Mouse (Mus musculus) spleen, adult 2 months (tissue): ENCODE data around the gene Cep83. TPM values are rescaled to one million over a fixed set of nuclear protein-coding genes. Genes with fewer than 3 reads are reported as not detected.

Experiments
- DNase-seq, 2 experiments: peaks; one replicate each; pipeline versions ENCODE4 v3.0.0 to v3.0.0-alpha.2; 2012 to 2021; ENCODE audit warnings: low spot score in 2 of 2, low read depth in 1 of 2
- H3K27ac ChIP-seq: fragments of 200-500 bp; 2 replicates; pipeline ENCODE4 v1.5.1; 2012; ENCODE audit warnings: low read length, inconsistent platforms; ENCODE audit not compliant: insufficient read depth
- H3K27me3 ChIP-seq: fragments of 200-500 bp; 2 replicates; pipeline ENCODE4 v1.6.1; 2012; ENCODE audit warnings: mild to moderate bottlenecking, moderate library complexity, low read length, inconsistent platforms; ENCODE audit not compliant: control insufficient read depth, insufficient read depth
- H3K36me3 ChIP-seq: fragments of 200-500 bp; 2 replicates; pipeline ENCODE4 v1.6.1; 2012; ENCODE audit warnings: mild to moderate bottlenecking, low read length, inconsistent platforms; ENCODE audit not compliant: control insufficient read depth, insufficient read depth
- H3K4me1 ChIP-seq: fragments of 200-500 bp; 2 replicates; pipeline ENCODE4 v1.6.1; 2011; ENCODE audit warnings: inconsistent platforms; ENCODE audit not compliant: control insufficient read depth, insufficient read depth, insufficient read length
- H3K4me3 ChIP-seq: fragments of 200-500 bp; 2 replicates; pipeline ENCODE4 v1.5.1; 2011; ENCODE audit warnings: mild to moderate bottlenecking, inconsistent platforms; ENCODE audit not compliant: insufficient read depth, insufficient read length; ENCODE audit errors: extremely low read depth
- CTCF ChIP-seq: fragments of 200-500 bp; IDR thresholded peaks from 2 replicates; pipeline ENCODE4 v1.5.1; 2011; ENCODE audit warnings: mild to moderate bottlenecking, inconsistent platforms; ENCODE audit not compliant: insufficient read depth, insufficient read length, insufficient replicate concordance; ENCODE audit errors: extremely low read depth
- POLR2A ChIP-seq: fragments of 200-500 bp; IDR thresholded peaks from 2 replicates; pipeline ENCODE4 v1.6.1; 2011; ENCODE audit warnings: low read depth, low read length, inconsistent platforms
- WGBS: fragments of 180-500 bp; shearing (Covaris S2); methylation state at CpG from one replicate; pipeline ENCODE4 v1.1.7; 2018; 5-methylcytosine and 5-hydroxymethylcytosine counted together
- polyA plus RNA-seq: library from polyadenylated mRNA; depleted of rRNA; stranded (reverse); fragments of >200 nt; gene quantifications from 2 replicates; pipeline ENCODE4 v1.2.3, GENCODE M21; 2012

The Cep83 gene
- polyA plus RNA-seq, 1 experiment: 2.0 TPM

DNA sequence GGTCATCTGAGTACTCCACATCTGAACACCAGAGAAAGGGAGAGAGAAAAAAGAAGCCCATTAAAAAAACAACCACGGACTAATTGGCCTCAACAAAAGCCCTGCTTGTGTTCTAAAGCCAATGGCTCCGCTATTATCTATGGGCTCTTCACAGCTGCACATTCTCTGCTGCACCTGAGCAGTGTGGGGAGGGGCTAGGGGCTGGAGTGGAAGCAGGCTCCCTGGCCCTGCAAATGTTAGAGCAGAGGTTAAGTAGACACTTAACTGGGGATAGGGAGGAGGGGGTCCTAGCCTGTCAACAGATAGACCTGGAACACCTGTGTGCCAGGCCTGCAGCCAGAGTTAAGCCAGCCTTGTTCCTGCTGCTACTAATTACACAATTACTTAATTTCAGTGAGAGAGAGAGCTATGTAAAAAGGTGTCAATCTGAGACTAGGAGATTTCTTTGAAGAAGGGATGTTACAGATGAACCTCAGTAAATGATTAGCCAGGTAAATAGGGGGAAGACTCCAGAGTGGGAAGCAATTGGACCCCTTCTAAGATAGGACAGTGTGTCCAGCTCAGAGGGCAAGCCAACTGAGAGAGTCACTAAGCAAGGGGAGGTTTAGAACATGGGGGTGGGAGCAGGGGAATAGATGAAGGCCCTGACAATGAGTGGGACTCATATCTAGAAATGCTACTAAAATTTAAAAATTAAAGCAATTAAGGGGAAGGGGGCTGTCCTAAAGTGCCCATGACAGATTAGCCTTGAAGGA is 111.2 kb downstream of the Cep83 start:
- Histone ChIP-seq H3K4me3 (no peak overlapping the region), H3K27me3 (no peaks in the 10 kb centered on the region), H3K36me3 (peaks cover 25% of the 10 kb centered on the region), H3K4me1 (no peaks in the 10 kb centered on the region), H3K27ac (no peak overlapping the region)
- TF ChIP-seq CTCF (no peak), POLR2A (no peak)
- 89% methylated on average over 2 of the region's 2 CpGs for WGBS
- DNase-seq: no peak

DNA sequence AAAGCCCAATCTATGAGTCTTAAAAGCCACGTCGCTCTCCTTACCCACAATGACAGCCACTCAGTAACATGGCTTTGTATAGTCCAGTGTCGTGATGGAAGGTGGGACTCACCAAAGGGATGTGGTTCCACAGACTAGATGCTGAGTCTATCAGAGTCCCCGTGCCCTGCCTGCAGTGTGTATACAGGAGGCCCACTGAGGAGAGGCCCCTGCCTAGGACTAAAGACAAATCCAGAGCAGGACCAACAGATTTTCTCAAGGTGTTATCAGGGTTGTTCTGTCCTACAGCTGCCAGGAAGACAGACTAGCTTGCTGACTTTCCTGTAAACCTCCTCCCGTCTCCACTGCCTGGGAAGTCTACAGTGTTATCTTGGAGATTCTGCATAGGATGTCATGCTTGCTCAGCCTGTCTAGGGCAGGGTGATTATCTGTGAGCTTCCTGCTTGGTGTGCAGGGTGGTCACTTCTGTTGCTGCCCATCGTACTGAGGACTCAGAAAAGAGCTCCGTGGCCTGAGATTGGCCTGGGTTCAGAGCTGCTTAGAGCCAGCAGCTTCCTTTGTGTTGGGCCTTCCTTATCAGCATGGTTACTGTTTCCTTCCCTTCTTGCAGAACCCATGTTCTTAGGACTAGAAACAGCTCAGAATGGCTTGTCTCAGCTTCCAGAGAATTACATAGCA is 112.4 kb downstream of the Cep83 start:
- Histone ChIP-seq H3K36me3 (peaks cover 25% of the 10 kb centered on the region), H3K4me3 (no peak overlapping the region), H3K27ac (no peak overlapping the region), H3K27me3 (no peaks in the 10 kb centered on the region), H3K4me1 (no peaks in the 10 kb centered on the region)
- WGBS: 70% methylated on average over 7 of the region's 7 CpGs
- no peak for DNase-seq
- no peak for TF ChIP-seq CTCF
- no peak for TF ChIP-seq POLR2A

DNA sequence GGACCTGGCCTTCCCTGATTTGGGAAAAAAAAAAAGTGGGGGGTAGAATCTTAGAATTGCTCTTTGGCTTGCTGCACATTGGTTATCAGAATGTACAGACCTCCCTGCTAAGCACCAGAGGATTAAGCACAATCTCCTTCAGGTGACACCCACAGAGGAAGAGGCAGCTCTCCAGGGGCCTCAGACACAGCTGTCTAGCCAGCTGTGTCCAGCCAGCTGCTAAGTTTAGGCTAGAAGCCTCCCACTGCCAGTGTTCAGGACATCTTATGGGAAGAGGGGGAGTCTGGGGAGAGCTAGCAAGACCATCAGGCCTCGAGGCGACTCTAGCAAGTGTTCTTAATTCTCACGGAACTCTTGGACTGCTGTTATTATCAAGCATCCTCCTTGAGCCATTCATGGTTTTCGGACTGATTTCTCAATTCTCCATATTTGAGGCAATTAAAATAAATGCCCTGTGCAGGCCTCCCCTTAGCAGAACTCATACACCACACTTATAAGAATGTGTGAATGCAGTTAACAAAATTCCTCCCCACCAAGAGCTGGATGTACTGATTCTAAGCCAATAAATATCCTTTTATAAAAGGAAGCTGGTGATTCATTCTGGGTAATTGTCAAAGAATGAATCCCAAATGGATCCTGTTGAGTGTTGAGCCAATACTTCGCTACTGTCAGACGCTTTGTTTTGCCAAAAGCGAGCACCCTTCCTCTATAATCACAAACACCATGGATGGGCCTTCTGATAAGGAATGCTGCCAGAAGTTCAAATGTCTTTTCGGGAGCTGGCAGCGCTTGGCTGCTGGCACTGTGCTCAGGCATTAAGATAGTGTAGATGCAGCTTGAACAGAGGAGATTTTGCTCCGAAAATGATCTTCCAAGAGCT is 115.8 kb downstream of the Cep83 start:
- no peak overlapping the region for H3K27ac ChIP-seq
- no peaks in the 10 kb centered on the region for H3K4me1 ChIP-seq
- H3K4me3 ChIP-seq: no peak overlapping the region
- H3K27me3 ChIP-seq: no peaks in the 10 kb centered on the region
- peaks cover 7% of the 10 kb centered on the region for H3K36me3 ChIP-seq
- DNase-seq: no peak
- TF ChIP-seq POLR2A (no peak), CTCF (no peak)
- 78% methylated on average over 10 of the region's 10 CpGs for WGBS

DNA sequence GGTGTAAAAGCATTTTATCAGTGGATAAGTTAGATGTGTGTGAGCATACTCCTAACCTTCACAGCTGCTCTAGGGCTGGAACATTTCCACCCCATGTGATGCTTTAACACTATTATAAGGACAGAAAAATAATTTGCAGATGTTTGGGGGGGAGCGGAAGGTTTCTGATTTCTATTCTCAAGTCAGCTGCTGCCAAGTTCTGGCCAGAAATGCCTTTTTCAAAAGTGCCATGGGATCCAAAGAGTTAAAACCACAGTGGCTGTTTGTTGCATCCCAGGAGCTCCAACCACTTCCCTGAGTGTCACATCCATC is 116.4 kb downstream of the Cep83 start:
- WGBS: 87% methylated on average over 1 of the region's 1 CpGs
- H3K4me1 ChIP-seq: no peaks in the 10 kb centered on the region
- no peak overlapping the region for H3K27ac ChIP-seq
- TF ChIP-seq POLR2A: no peak
- no peak for TF ChIP-seq CTCF
- no peaks in the 10 kb centered on the region for H3K27me3 ChIP-seq
- no peak for DNase-seq
- H3K36me3 ChIP-seq: peaks cover 5% of the 10 kb centered on the region
- H3K4me3 ChIP-seq: no peak overlapping the region

GRCm38 (mm10) chr10:94807323-94807722 is 118.9 kb downstream of the Cep83 start:
- Histone ChIP-seq H3K27me3 (no peaks in the 10 kb centered on the region), H3K36me3 (peaks cover 3% of the 10 kb centered on the region; the same call in 1 of the 2 replicates), H3K27ac (no peak overlapping the region), H3K4me1 (no peaks in the 10 kb centered on the region), H3K4me3 (no peak overlapping the region)
- 87% methylated on average over 7 of the region's 7 CpGs for WGBS
- TF ChIP-seq CTCF (no peak), POLR2A (no peak)
- DNase-seq: no peak

GRCm38 (mm10) chr10:94808275-94808674 is 119.8 kb downstream of the Cep83 start:
- peaks cover 3% of the 10 kb centered on the region; the same call in 1 of the 2 replicates for H3K36me3 ChIP-seq
- no peak for DNase-seq
- WGBS: 85% methylated on average over 6 of the region's 6 CpGs

More at GRCm38 (mm10) chr10:94808275-94808674, 119.8 kb downstream of the Cep83 start:
- Histone ChIP-seq H3K4me1 (no peaks in the 10 kb centered on the region), H3K27ac (no peak overlapping the region), H3K27me3 (no peaks in the 10 kb centered on the region), H3K4me3 (no peak overlapping the region)
- TF ChIP-seq POLR2A (no peak), CTCF (no peak)
